Mouse (Mus musculus) frontal cortex, postnatal 10 days (tissue): Measurements from ENCODE around the gene Agmat.
"Not testable (repeated sequence)": the region's sequence is repeated elsewhere in the genome, so short reads cannot be mapped to it uniquely, and the experiment has no call there.

Source experiments
- DNase-seq, 2 experiments: peaks; one replicate each; pipeline ENCODE4 v3.0.0; 2022; ENCODE audit warnings: low spot score in 2 of 2, mixed read lengths in 1 of 2

Agmat gene

DNA sequence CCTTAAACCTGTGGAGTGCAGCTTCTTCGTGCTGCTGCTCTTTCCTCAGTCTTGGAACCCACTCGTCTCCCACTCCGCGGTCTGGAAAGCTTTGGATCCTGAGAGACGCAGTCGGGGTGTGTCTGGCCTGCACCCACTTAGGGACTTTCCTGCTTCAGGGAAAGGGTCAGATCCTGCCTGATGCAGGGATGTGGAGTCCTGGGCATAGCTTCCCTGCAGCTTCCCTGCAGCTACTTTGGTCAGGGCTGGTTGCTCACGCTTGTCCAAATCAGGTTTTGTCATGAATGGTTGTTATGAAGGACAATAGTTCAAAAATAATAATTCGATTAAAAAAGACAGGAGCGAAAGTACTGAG, 11.3 kb upstream of the Agmat start:
- DNase-seq, result no peak

DNA sequence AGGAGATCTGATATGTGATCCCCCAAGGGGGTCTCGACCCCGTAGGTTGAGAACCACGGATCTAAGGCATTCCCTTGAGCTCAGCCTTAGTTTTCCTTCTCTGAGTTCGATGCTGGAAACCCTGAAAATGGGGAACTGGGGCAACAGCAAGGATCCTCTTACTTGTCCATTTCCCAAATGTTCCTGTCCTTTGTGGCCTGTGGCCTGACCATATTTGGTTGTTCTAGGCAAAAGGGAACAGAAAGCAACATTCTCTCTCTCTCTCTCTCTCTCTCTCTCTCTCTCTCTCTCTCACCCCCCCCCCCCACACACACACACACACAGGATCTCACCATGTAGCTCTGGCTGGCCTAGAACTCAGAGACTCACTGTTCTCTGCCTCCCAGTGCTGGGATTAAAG, 9.6 kb upstream of the Agmat start:
- no peak for DNase-seq

GRCm38 (mm10) chr4:141738015-141738414, 8.5 kb upstream of the Agmat start:
- no peak for DNase-seq

- no peak for DNase-seq
Measured at GRCm38 (mm10) chr4:141741856-141742255, 4.6 kb upstream of the Agmat start.

GRCm38 (mm10) chr4:141742381-141742780, 4.1 kb upstream of the Agmat start:
- no peak for DNase-seq

DNA sequence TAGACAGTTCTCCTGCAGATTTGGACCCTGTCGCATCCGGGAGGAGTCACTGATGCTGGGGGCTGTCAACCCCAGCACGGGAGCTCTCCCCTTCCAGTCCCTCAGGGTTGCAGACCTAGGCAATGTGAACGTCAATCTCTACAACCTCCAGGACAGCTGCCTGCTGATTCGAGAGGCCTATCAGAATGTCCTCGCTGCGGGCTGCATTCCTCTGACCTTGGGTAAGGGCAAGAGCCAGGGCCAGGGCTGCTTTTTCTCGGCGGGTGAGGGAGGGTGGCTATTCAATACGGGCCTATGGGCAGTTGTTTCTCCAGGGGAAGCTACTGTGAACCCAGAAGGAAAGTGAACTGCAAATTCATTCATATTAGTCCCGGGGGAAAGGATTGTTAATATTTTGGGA, 3.1 kb downstream of the Agmat start:
- DNase-seq, result no peak

DNA sequence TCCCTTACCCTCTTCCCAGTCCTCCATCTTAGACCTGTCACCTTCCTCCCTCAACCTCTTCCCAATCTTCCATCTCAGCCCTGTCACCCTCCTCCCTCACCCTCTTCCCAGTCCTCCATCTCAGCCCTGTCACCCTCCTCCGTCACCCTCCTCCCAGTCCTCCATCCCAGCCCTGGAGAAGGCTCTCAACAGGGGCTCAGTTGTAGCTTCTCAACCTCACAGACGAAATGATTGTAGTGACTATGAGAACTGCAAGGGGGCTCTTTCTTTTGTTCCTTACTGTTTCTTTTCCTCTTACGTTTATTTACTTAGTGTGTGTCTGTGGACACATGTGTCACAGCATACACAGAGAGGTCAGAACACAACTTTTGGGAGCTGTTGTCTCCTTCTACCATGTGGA, 4.4 kb downstream of the Agmat start:
- no peak for DNase-seq

- no peak for DNase-seq
Measured at GRCm38 (mm10) chr4:141751419-141752075, 5.1 kb downstream of the Agmat start.

GRCm38 (mm10) chr4:141752076-141752421, 5.6 kb downstream of the Agmat start:
- DNase-seq, result no peak

GRCm38 (mm10) chr4:141755375-141755930, 9.0 kb downstream of the Agmat start:
- no peak for DNase-seq

- DNase-seq, result no peak
Measured at GRCm38 (mm10) chr4:141757124-141757523, 10.7 kb downstream of the Agmat start.

DNA sequence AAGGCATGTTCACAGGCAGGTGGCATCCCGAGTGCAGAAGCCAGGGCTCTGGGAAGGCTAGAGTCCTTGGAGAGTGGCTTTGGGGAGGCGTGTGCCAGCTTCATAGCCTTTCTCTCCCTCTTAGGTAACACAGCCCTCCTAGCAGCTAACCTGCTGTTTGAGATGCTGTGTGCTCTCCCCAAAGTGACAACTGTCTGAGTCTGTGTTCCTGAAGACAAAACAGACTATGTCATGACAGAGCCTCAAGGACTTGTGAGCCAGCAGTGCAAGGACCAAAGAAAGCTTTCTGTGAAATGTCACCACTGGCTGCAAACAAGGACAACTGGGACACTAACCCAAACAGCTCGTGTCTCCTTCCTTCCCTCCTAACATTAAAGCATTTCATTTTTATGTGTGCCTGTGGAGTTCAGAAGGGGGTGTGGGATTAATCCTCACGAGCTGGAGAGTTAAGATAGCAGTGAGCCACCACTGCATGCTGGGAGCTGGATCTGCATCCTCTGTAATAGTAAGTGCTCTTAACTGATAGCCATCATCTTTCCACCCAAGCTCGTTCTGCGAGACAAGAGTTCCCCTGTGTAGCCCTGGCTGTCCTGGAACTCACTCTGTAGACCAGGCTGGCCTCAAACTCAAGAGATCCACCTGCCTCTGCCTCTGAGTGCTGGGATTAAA, 12.5 kb downstream of the Agmat start:
- no peak for DNase-seq

GRCm38 (mm10) chr4:141760942-141761341, 14.5 kb downstream of the Agmat start:
- DNase-seq, result no peak

DNA sequence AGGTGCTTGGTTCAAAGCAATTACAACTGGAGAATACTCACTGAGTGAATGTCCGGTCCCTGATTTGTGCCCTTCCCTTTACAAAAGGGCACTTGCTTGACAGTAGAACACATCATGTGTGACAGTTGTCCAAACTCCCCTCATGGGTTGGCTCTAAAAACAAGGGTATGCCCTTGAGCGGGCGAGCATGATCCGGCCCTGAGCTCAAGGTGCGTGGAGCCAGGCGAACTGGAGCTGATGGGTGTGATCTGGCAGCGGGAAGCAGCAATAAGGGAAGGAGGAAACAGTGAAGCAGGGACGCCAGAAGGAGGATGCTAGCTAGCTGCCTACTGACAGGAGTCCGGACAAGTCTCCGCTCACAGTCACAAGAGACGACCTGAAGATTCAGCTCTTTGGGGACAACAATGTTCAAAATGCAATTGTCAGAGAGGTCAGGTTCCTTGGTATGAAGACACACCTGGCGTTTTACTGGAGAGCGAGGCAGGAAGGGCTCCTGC, 15.7 kb downstream of the Agmat start:
- DNase-seq, result no peak

- DNase-seq, result no peak
Measured at GRCm38 (mm10) chr4:141763476-141763875, 17.0 kb downstream of the Agmat start.

DNA sequence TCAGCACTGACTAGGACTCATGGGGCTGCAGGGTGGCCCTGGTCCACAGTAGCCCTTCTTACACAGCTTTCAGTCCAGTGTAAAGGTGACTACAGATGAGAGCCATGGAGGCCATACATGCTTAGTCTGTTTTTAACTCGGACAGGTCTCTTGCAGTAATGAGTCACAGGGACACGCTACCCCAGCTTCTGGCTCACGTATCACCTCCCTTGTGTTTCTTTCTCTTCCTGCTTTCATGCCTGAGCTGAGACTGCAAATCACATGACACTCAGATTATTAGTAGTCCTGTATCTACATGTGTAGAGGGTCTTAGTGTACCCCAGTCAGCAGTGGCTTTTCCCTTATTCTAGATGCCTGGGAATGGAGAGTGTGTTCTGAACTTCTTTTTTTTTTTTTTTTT, 18.5 kb downstream of the Agmat start:
- DNase-seq, result no peak

DNA sequence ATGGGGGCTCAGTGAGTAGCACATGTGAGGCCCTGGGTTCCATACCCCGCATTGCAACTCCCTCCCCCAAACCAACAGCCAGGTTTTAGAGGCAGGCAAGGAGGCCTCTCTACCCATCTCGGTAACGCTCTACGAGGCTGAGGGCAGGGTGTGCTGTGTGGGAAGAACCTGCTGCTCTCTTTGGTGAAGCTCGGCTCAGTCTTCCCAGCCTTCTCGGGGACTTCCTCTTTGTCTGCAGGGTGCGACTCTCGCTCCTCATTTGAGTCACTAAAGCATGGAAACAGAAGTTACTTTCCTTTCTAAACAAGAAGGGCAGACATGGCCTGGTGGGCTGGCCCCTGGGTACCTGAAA, 19.8 kb downstream of the Agmat start:
- DNase-seq, result no peak

DNA sequence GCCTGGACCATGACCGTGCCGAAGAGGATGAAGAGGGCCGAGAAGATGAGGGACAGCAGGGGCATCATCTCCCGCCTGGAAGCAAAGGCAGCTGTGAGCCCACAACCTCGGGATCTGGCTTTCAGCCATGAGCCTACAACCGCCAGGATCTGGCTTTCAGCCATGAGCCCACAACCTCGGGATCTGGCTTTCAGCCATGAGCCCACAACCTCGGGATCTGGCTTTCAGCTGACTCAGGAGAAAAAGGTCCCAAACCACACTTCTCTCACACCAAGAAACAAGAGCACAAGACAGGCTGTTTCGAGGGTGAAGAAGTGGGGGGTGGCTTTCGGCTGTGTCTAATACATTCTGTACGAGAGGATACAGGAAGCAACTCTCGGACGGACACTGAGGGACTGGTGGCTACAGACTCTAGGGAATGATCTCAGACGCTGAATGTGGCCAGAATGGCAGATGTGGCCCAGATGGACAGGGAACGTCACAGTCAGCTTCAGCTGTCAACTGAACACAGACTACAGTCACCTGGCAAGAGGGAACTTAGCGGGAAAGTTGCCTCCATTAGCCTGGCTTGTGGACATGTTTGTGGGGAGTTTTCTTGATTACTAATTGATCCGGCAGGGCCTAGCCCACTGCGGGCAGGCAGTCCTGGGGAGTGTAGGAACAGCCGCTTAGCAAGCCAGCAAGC, 20.3 kb downstream of the Agmat start:
- DNase-seq, result no peak

DNA sequence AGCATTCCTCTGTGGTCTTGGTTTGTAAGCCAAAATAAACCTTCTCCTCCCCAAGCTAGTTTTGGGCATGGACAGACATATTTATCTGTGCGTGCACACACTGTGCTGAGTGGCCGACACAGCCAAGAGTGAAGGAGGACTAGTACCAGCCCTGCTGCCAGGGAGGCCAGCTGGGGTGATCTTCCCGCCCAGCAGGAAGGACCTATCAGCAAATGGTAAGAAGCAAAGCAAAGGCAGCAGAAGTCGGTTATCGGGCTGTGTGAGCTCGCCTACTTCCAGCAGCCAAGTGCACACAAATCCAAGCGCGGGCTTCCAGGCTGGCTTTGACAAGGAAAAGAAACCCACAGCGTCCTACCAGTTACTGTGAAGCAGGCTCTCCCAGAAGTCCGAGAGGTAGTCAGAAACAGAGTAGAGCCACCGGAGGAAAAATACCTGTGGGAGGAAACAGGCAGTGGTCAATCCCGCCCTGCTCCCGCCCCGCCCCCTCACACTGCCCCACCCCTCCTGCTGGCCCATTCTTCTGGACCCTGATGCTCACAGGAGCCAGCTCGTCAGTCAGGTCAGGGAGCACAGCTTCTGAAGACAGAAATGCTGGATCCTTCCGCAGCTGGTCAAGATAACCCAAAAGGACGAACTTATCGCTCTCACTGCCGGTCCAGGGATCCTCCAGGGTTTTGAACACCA, 21.0 kb downstream of the Agmat start:
- no peak for DNase-seq

DNA sequence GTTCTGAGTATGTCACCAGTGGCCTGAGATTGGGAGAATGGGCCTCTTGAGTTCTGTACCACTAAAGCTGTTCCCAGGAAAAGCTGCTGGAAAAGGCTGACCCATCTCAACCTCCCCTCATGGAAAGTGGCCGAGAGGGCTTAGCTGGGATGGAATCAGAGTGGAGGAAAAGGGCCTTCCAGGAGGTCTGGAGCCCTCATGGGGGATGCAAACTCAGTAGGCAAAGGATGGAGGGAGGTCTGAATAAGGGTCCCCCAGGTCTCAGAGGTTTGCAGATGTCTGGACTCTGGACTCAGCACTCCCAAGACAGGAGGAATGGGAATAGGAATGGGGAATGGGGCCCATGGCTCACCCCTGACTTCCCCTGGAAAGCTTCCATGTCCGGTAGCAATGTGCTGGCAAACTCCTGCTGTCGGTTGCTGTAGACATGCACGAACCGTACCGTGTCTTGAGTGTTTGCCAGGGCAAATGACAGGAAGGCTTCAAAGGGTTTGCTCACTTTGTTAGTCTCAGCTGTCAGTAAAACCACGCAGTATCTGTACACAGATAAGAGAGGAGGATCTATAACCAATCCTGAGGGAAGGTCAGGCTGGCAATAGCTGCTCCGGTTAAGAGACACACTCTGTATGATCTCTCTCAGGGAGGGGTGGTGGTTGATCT, 23.2 kb downstream of the Agmat start:
- DNase-seq, result no peak

- no peak for DNase-seq
Measured at GRCm38 (mm10) chr4:141771823-141772222, 25.4 kb downstream of the Agmat start.

GRCm38 (mm10) chr4:141773019-141773418, 26.5 kb downstream of the Agmat start:
- not testable (repeated sequence) for DNase-seq
